Mouse (Mus musculus) spleen, adult 2 months (tissue): ENCODE measurements around the gene Gm815.

Source experiments
- CTCF ChIP-seq: fragments of 200-500 bp; IDR thresholded peaks from 2 replicates; pipeline ENCODE4 v1.5.1; 2011; ENCODE audit warnings: mild to moderate bottlenecking, inconsistent platforms; ENCODE audit not compliant: insufficient read depth, insufficient read length, insufficient replicate concordance; ENCODE audit errors: extremely low read depth
- POLR2A ChIP-seq: fragments of 200-500 bp; IDR thresholded peaks from 2 replicates; pipeline ENCODE4 v1.6.1; 2011; ENCODE audit warnings: low read depth, low read length, inconsistent platforms

GRCm38 (mm10) chr19:26845276-26846016 is 40.2 kb upstream of the Gm815 start:
- TF ChIP-seq CTCF = no peak
- no peak for TF ChIP-seq POLR2A
